Mouse (Mus musculus): ENCODE data around the gene Podnl1. TPM values are rescaled to one million over a fixed set of nuclear protein-coding genes. Genes with fewer than 3 reads are reported as not detected.

The Podnl1 gene
- polyA plus RNA-seq, 1 experiment from 2014 or later = 0.14 TPM

MicroRNAs within 50 kb of the gene (microRNA counts, 519-probe panel; counts per million panel counts)
- microRNA mmu-miR-181c = 32.2 counts per million
- microRNA mmu-miR-709 = 1,955 counts per million, percentile 2 among the panel's probes with 10 or more counts

Small RNA genes lying within 50 kb of the gene (microRNA-seq; reads per million reads assigned to microRNA genes)
- gene Gm25110 (ENCODE audit: borderline number of aligned reads) (not detected), gene Mir181c (ENCODE audit: borderline number of aligned reads) (3,063 reads per million, percentile 90 among the genes with 10 or more reads in this experiment), gene Mir181d (ENCODE audit: borderline number of aligned reads) (2,916 reads per million, percentile 89 among the genes with 10 or more reads in this experiment), gene Mir709 (ENCODE audit: borderline number of aligned reads) (not detected)

Other genes with a start within 250 kb of the Podnl1 start
- gene Adgrl1, start 225.9 kb upstream of the Podnl1 start, polyA plus RNA-seq (2014; fragmentation: Nextera tagmentation; extraction: Ambion mirVana) = 10.2 and 13.5 TPM in 2 replicates
- gene Gm10644, start 170.8 kb upstream of the Podnl1 start, polyA plus RNA-seq (2014; fragmentation: Nextera tagmentation; extraction: Ambion mirVana) = 0.58 and 0.76 TPM in 2 replicates
- gene Asf1b, start 170.5 kb upstream of the Podnl1 start, polyA plus RNA-seq (2014; fragmentation: Nextera tagmentation; extraction: Ambion mirVana) = 69.4 and 72.2 TPM in 2 replicates
- 136 and 139 TPM in 2 replicates for gene Prkaca, start 153.0 kb upstream of the Podnl1 start, polyA plus RNA-seq (2014; fragmentation: Nextera tagmentation; extraction: Ambion mirVana)
- 8.1 and 10.1 TPM in 2 replicates for gene Samd1, start 128.3 kb upstream of the Podnl1 start, polyA plus RNA-seq (2014; fragmentation: Nextera tagmentation; extraction: Ambion mirVana)
- 0.42 and 0.52 TPM in 2 replicates for gene 1700067K01Rik, start 124.5 kb upstream of the Podnl1 start, polyA plus RNA-seq (2014; fragmentation: Nextera tagmentation; extraction: Ambion mirVana)
- gene 2210011C24Rik, start 113.8 kb upstream of the Podnl1 start, polyA plus RNA-seq (2014; fragmentation: Nextera tagmentation; extraction: Ambion mirVana) = 0.11 TPM in 1 of 2 replicates, not detected in the other
- gene Palm3, start 104.5 kb upstream of the Podnl1 start, polyA plus RNA-seq (2014; fragmentation: Nextera tagmentation; extraction: Ambion mirVana) = 0.57 and 0.77 TPM in 2 replicates
- gene Il27ra, start 83.4 kb upstream of the Podnl1 start, polyA plus RNA-seq (2014; fragmentation: Nextera tagmentation; extraction: Ambion mirVana) = 3.5 and 4.1 TPM in 2 replicates
- gene Rln3, start 81.0 kb upstream of the Podnl1 start, polyA plus RNA-seq (2014; fragmentation: Nextera tagmentation; extraction: Ambion mirVana) = not detected in 2 replicates
- 1.0 and 1.1 TPM in 2 replicates for gene Gm10643, start 60.9 kb upstream of the Podnl1 start, polyA plus RNA-seq (2014; fragmentation: Nextera tagmentation; extraction: Ambion mirVana)
- gene Rfx1, start 59.2 kb upstream of the Podnl1 start, polyA plus RNA-seq (2014; fragmentation: Nextera tagmentation; extraction: Ambion mirVana) = 7.5 and 7.9 TPM in 2 replicates
- gene Dcaf15, start 21.2 kb upstream of the Podnl1 start, polyA plus RNA-seq (2014; fragmentation: Nextera tagmentation; extraction: Ambion mirVana) = 7.5 and 8.8 TPM in 2 replicates
- gene Cc2d1a, start 21.9 kb downstream of the Podnl1 start, polyA plus RNA-seq (2014; fragmentation: Nextera tagmentation; extraction: Ambion mirVana) = 11.1 and 12.6 TPM in 2 replicates
- 0.44 and 0.59 TPM in 2 replicates for gene 4930432K21Rik, start 22.0 kb downstream of the Podnl1 start, polyA plus RNA-seq (2014; fragmentation: Nextera tagmentation; extraction: Ambion mirVana)
- gene Nanos3, start 59.2 kb downstream of the Podnl1 start, polyA plus RNA-seq (2014; fragmentation: Nextera tagmentation; extraction: Ambion mirVana) = 1.4 and 2.8 TPM in 2 replicates
- gene Zswim4, start 111.1 kb downstream of the Podnl1 start, polyA plus RNA-seq (2014; fragmentation: Nextera tagmentation; extraction: Ambion mirVana) = 6.3 and 7.8 TPM in 2 replicates
- gene D8Ertd738e, start 123.7 kb downstream of the Podnl1 start, polyA plus RNA-seq (2014; fragmentation: Nextera tagmentation; extraction: Ambion mirVana) = 321 and 330 TPM in 2 replicates
- 45.3 and 50.7 TPM in 2 replicates for gene Mri1, start 131.3 kb downstream of the Podnl1 start, polyA plus RNA-seq (2014; fragmentation: Nextera tagmentation; extraction: Ambion mirVana)
- gene Ccdc130, start 144.4 kb downstream of the Podnl1 start, polyA plus RNA-seq (2014; fragmentation: Nextera tagmentation; extraction: Ambion mirVana) = 16.1 and 18.5 TPM in 2 replicates

Measured in heart, embryonic 11.5 days (tissue).